Mouse (Mus musculus) monocyte, adult 59 days (primary cell): ENCODE data around the gene Mal. TPM values are rescaled to one million over a fixed set of nuclear protein-coding genes. Genes with fewer than 3 reads are reported as not detected.

ENCODE experiments used
- total RNA-seq, 2 experiments: library from RNA; stranded (reverse); gene quantifications; one replicate each; pipeline ENCODE4 v1.2.4; 2023

Gene Mal
- total RNA-seq, result not detected

GRCm38 (mm10) chr2:127656086-127656720 is at the start of gene Mal:
Mal (minus strand) TSS chr2:127656695.

GRCm38 (mm10) chr2:127586694-127587513 is 69.6 kb downstream of the Mal start, which contains the start of the genes Zfp661 and Mrps5:
Zfp661 (minus strand) TSS chr2:127587094.
Mrps5 (plus strand) TSS chr2:127587222.

Other genes with a start within 250 kb of the Mal start
- gene Gpat2, start 231.5 kb downstream of the Mal start, total RNA-seq, result under 1 TPM in 1 of 2 experiments, not detected in 1; 0.18 TPM
- 10 to 100 TPM in 1 of 2 experiments, 1 to 10 TPM in 1; 9.4 to 11.1 TPM for gene Fahd2a, start 212.1 kb downstream of the Mal start, total RNA-seq
- 1 to 10 TPM; 2.3 to 3.1 TPM for gene Kcnip3, start 134.6 kb downstream of the Mal start, total RNA-seq
- gene Prom2, start 115.2 kb downstream of the Mal start, total RNA-seq, result not detected
- gene Zfp661, start 69.6 kb downstream of the Mal start, total RNA-seq, result 1 to 10 TPM; 2.5 to 2.9 TPM
- gene Mrps5, start 69.5 kb downstream of the Mal start, total RNA-seq, result 10 to 100 TPM; 48.4 to 57.7 TPM
- not detected for gene Mall, start 73.2 kb upstream of the Mal start, total RNA-seq
- gene Nphp1, start 132.2 kb upstream of the Mal start, total RNA-seq, result 1 to 10 TPM in 1 of 2 experiments, under 1 TPM in 1; 0.79 to 1.3 TPM
- gene Mtln, start 135.8 kb upstream of the Mal start, total RNA-seq, result 10 to 100 TPM; 13.3 to 15.5 TPM
- gene Bub1, start 175.2 kb upstream of the Mal start, total RNA-seq, result 1 to 10 TPM in 1 of 2 experiments, under 1 TPM in 1; 0.64 to 1.2 TPM
- gene Acoxl, start 182.2 kb upstream of the Mal start, total RNA-seq, result not detected